8 mouse cellular contexts compared by ENCODE assay signal in genomic region chr13:47043833-47044616, GRCm38 (mm10). TPM values are rescaled to one million over a fixed set of nuclear protein-coding genes. Genes with fewer than 3 reads are reported as not detected.
A peak's percentile ranks its signal among the peaks of the same experiment; 100 is the strongest.
DNase-seq lines count a peak whose midpoint lies in the region; ATAC-seq lines count a peak whose summit lies in the region.

No protein-coding gene starts in this region.

- intact Hi-C loops in left cerebral cortex, postnatal 25 days (cut with DNase I) = no loop called here

- ATAC-seq in inflammation-experienced regulatory T-cells, adult 6 months = peak; percentile 11

- DNase-seq in spleen, adult 18-20 months = peak; percentile 27 to 29
- no peak for DNase-seq in spleen, postnatal 10 days (ENCODE audit: low spot score in 2 of 2)
- DNase-seq in cerebellum, adult 11 months = peak; percentile 51
- DNase-seq in gastrocnemius, postnatal 10 days = peak; percentile 31
- DNase-seq in lung, postnatal 36 days = peak; percentile 4
- peak; percentile 18 for DNase-seq in skeletal muscle tissue, adult 2 months (ENCODE audit: low read depth, low spot score)
- no peak for DNase-seq in left cerebral cortex, postnatal 25 days (ENCODE audit: low spot score in 2 of 2)

RNA-seq across cellular contexts. Expression of gene Tpmt, which starts 0.5 kb away (rescaled TPM):
- 1 to 10 TPM; 7.3 to 9.0 TPM for total RNA-seq in gastrocnemius, postnatal 10 days (2021)
- 1 to 10 TPM; 4.1 to 9.7 (median 8.0) TPM for polyA plus RNA-seq in inflammation-experienced regulatory T-cells, adult 6 months (2017; shearing (Covaris generic))
- 10 to 100 TPM in 1 of 2 experiments, 1 to 10 TPM in 1; 7.3 to 10.4 TPM for total RNA-seq in left cerebral cortex, postnatal 25 days (2021)

RNA-seq across cellular contexts. Expression of gene Kdm1b, which starts 0.7 kb away (rescaled TPM):
- 1 to 10 TPM; 6.2 to 6.3 TPM for total RNA-seq in gastrocnemius, postnatal 10 days (2021)
- 10 to 100 TPM; 17.5 to 20.9 (median 19.1) TPM for polyA plus RNA-seq in inflammation-experienced regulatory T-cells, adult 6 months (2017; shearing (Covaris generic))
- 1 to 10 TPM; 5.7 to 8.7 TPM for total RNA-seq in left cerebral cortex, postnatal 25 days (2021)

RNA-seq across cellular contexts. Expression of gene Nhlrc1, which starts 29.4 kb away (rescaled TPM):
- total RNA-seq in gastrocnemius, postnatal 10 days (2021) = 1 to 10 TPM; 3.1 to 3.4 TPM
- polyA plus RNA-seq in inflammation-experienced regulatory T-cells, adult 6 months (2017; shearing (Covaris generic)) = under 1 TPM in 2 of 3 experiments, not detected in 1; 0.67 to 0.74 TPM
- 10 to 100 TPM; 17.2 to 18.8 TPM for total RNA-seq in left cerebral cortex, postnatal 25 days (2021)

Comparison
In these comparisons a context has a peak if more than half of its experiments do, and no peak if none do; other contexts are left out.
1. DNase-seq: peak in spleen, adult 18-20 months (2 of 2), cerebellum, adult 11 months (single experiment), gastrocnemius, postnatal 10 days (single experiment), lung, postnatal 36 days (single experiment) and skeletal muscle tissue, adult 2 months (single experiment); none in spleen, postnatal 10 days (0 of 2) and left cerebral cortex, postnatal 25 days (0 of 2).
2. RNA of gene Nhlrc1, which starts 29.4 kb away (total RNA-seq): 17.2 to 18.8 TPM in left cerebral cortex, postnatal 25 days; 3.1 to 3.4 TPM in gastrocnemius, postnatal 10 days; every median in the first group is over 4 times any median in the second.